Mouse (Mus musculus) midbrain, embryonic 10.5 days (tissue): ENCODE data around the gene Ddx60. TPM values are rescaled to one million over a fixed set of nuclear protein-coding genes. Genes with fewer than 3 reads are reported as not detected.
A peak's percentile ranks its signal among the peaks of the same experiment; 100 is the strongest.
"Not testable (repeated sequence)": the region's sequence is repeated elsewhere in the genome, so short reads cannot be mapped to it uniquely, and the experiment has no call there.

Experiments used
- DNase-seq: peaks from one replicate; pipeline ENCODE4 v3.0.0-alpha.2; 2017; ENCODE audit warnings: low spot score
- H3K27ac ChIP-seq: fragments of 300-500 bp; sonication (generic); replicated peaks from 2 replicates; pipeline ENCODE4 v1.5.1; 2016; ENCODE audit warnings: mild to moderate bottlenecking
- H3K27me3 ChIP-seq: fragments of 300-500 bp; sonication (generic); 2 replicates; pipeline ENCODE4 v1.6.1; 2016; ENCODE audit warnings: low read depth, mild to moderate bottlenecking; ENCODE audit not compliant: poor library complexity, severe bottlenecking
- H3K36me3 ChIP-seq: fragments of 300-500 bp; sonication (generic); 2 replicates; pipeline ENCODE4 v1.6.1; 2016; ENCODE audit warnings: mild to moderate bottlenecking, moderate library complexity
- H3K4me1 ChIP-seq: fragments of 300-500 bp; sonication (generic); 2 replicates; pipeline ENCODE4 v1.6.1; 2016
- H3K4me3 ChIP-seq: fragments of 300-500 bp; sonication (generic); 2 replicates; pipeline ENCODE4 v1.5.1; 2016; ENCODE audit warnings: mild to moderate bottlenecking, moderate library complexity
- H3K9me3 ChIP-seq: fragments of 300-500 bp; sonication (generic); replicated peaks from 2 replicates; pipeline ENCODE4 v1.6.1; 2016; ENCODE audit warnings: mild to moderate bottlenecking
- WGBS: fragments of 180-500 bp; shearing (Covaris S2); methylation state at CpG from one replicate; pipeline ENCODE4 v1.1.7; 2016; 5-methylcytosine and 5-hydroxymethylcytosine counted together
- polyA plus RNA-seq: library from polyadenylated mRNA; unstranded; fragments of >200 nt; fragmentation: Nextera tagmentation; extraction: Ambion mirVana; gene quantifications from 2 replicates; pipeline ENCODE4 v1.2.1, GENCODE M21; 2016

Ddx60 gene
- polyA plus RNA-seq, 1 experiment from 2014 or later, result 0.14 TPM

- Histone ChIP-seq H3K9me3 (no peaks in the 10 kb centered on the region), H3K36me3 (no peaks in the 10 kb centered on the region), H3K27me3 (no peaks in the 10 kb centered on the region), H3K27ac (no peak overlapping the region), H3K4me3 (no peak overlapping the region), H3K4me1 (no peaks in the 10 kb centered on the region)
- no peak for DNase-seq
- 89% methylated on average over 7 of the region's 7 CpGs for WGBS
Measured at GRCm38 (mm10) chr8:61920389-61920788, 7.5 kb upstream of the Ddx60 start.

GRCm38 (mm10) chr8:61921454-61922054 is 6.3 kb upstream of the Ddx60 start:
- no peak overlapping the region for H3K4me3 ChIP-seq
- no peak for DNase-seq
- no peaks in the 10 kb centered on the region for H3K4me1 ChIP-seq
- H3K27me3 ChIP-seq, result 0 out of 2 replicates have a peak, but pooled peaks cover 1% of the 10 kb centered on the region
- 88% methylated on average over 10 of the region's 10 CpGs for WGBS
- no peak overlapping the region for H3K27ac ChIP-seq
- no peaks in the 10 kb centered on the region for H3K9me3 ChIP-seq
- no peaks in the 10 kb centered on the region for H3K36me3 ChIP-seq

- Histone ChIP-seq H3K4me1 (peaks cover 9% of the 10 kb centered on the region), H3K36me3 (no peaks in the 10 kb centered on the region), H3K27me3 (peaks cover 25% of the 10 kb centered on the region), H3K4me3 (no peak overlapping the region), H3K27ac (no peak overlapping the region), H3K9me3 (no peaks in the 10 kb centered on the region)
- DNase-seq, result no peak
- WGBS, result 98% methylated on average over 1 of the region's 1 CpGs
Measured at GRCm38 (mm10) chr8:61924518-61924917, 3.4 kb upstream of the Ddx60 start.

- peaks cover 7% of the 10 kb centered on the region; the same call in 1 of the 2 replicates for H3K27me3 ChIP-seq
- H3K4me3 ChIP-seq, result no peak overlapping the region
- H3K36me3 ChIP-seq, result no peaks in the 10 kb centered on the region
- WGBS, result 50% methylated on average over 2 of the region's 2 CpGs
- no peaks in the 10 kb centered on the region for H3K9me3 ChIP-seq
- H3K4me1 ChIP-seq, result peaks cover 1% of the 10 kb centered on the region
- H3K27ac ChIP-seq, result no peak overlapping the region
- no peak for DNase-seq
Measured at GRCm38 (mm10) chr8:61933243-61933642, 5.4 kb downstream of the Ddx60 start.

GRCm38 (mm10) chr8:61937576-61937975 is 9.7 kb downstream of the Ddx60 start:
- H3K9me3 ChIP-seq, result no peaks in the 10 kb centered on the region
- H3K27me3 ChIP-seq, result no peaks in the 10 kb centered on the region
- H3K36me3 ChIP-seq, result no peaks in the 10 kb centered on the region
- DNase-seq, result no peak
- H3K4me3 ChIP-seq, result no peak overlapping the region
- H3K4me1 ChIP-seq, result no peaks in the 10 kb centered on the region
- 78% methylated on average over 2 of the region's 2 CpGs for WGBS
- no peak overlapping the region for H3K27ac ChIP-seq

- H3K9me3 ChIP-seq, H3K4me3 ChIP-seq, H3K4me1 ChIP-seq, H3K27me3 ChIP-seq, H3K27ac ChIP-seq, H3K36me3 ChIP-seq, DNase-seq: not testable (repeated sequence)
- WGBS, result 78% methylated on average over 4 of the region's 4 CpGs
Measured at GRCm38 (mm10) chr8:61964591-61965375, 36.9 kb downstream of the Ddx60 start.

- Histone ChIP-seq H3K4me3 (no peak overlapping the region), H3K36me3 (no peaks in the 10 kb centered on the region), H3K27ac (no peak overlapping the region), H3K4me1 (peaks cover 9% of the 10 kb centered on the region; the same call in 1 of the 2 replicates), H3K9me3 (no peaks in the 10 kb centered on the region), H3K27me3 (0 out of 2 replicates have a peak, but pooled peaks cover 5% of the 10 kb centered on the region)
- WGBS, result 24% methylated on average over 3 of the region's 3 CpGs
- peak; percentile 17 for DNase-seq
Measured at GRCm38 (mm10) chr8:61969581-61969980, 41.7 kb downstream of the Ddx60 start.

GRCm38 (mm10) chr8:61984941-61985340 is 57.1 kb downstream of the Ddx60 start:
- peaks cover 21% of the 10 kb centered on the region for H3K4me1 ChIP-seq
- no peaks in the 10 kb centered on the region for H3K27me3 ChIP-seq
- DNase-seq, result no peak
- H3K4me3 ChIP-seq, result no peak overlapping the region
- H3K27ac ChIP-seq, result no peak overlapping the region
- H3K36me3 ChIP-seq, result no peaks in the 10 kb centered on the region
- WGBS, result 96% methylated on average over 4 of the region's 4 CpGs
- no peaks in the 10 kb centered on the region for H3K9me3 ChIP-seq

GRCm38 (mm10) chr8:61985703-61986475 is 58.0 kb downstream of the Ddx60 start:
- no peaks in the 10 kb centered on the region for H3K9me3 ChIP-seq
- H3K4me1 ChIP-seq, result peaks cover 22% of the 10 kb centered on the region
- H3K4me3 ChIP-seq, result no peak overlapping the region
- WGBS, result 62% methylated on average over 6 of the region's 6 CpGs
- peak; percentile 23 for DNase-seq
- no peaks in the 10 kb centered on the region for H3K27me3 ChIP-seq
- no peaks in the 10 kb centered on the region for H3K36me3 ChIP-seq
- no peak overlapping the region for H3K27ac ChIP-seq

- peak; percentile 32 for DNase-seq
- no peaks in the 10 kb centered on the region for H3K9me3 ChIP-seq
- 24% methylated on average over 6 of the region's 6 CpGs for WGBS
- peak overlapping the region; percentile 55 for H3K27ac ChIP-seq
- no peaks in the 10 kb centered on the region for H3K27me3 ChIP-seq
- no peaks in the 10 kb centered on the region for H3K36me3 ChIP-seq
- 0 out of 2 replicates have a peak overlapping the region, but pooled peaks have one; percentile 24 for H3K4me3 ChIP-seq
- peaks cover 22% of the 10 kb centered on the region for H3K4me1 ChIP-seq
Measured at GRCm38 (mm10) chr8:61989464-61989863, 61.6 kb downstream of the Ddx60 start.

GRCm38 (mm10) chr8:61992796-61993195 is 64.9 kb downstream of the Ddx60 start:
- H3K36me3 ChIP-seq, result no peaks in the 10 kb centered on the region
- DNase-seq, result no peak
- WGBS, result 92% methylated on average over 1 of the region's 1 CpGs

GRCm38 (mm10) chr8:61997125-61997524 is 69.2 kb downstream of the Ddx60 start:
- H3K4me3 ChIP-seq, result no peak overlapping the region
- H3K4me1 ChIP-seq, result no peaks in the 10 kb centered on the region
- no peaks in the 10 kb centered on the region for H3K36me3 ChIP-seq
- no peak overlapping the region for H3K27ac ChIP-seq
- 84% methylated on average over 2 of the region's 2 CpGs for WGBS
- DNase-seq, result no peak
- no peaks in the 10 kb centered on the region for H3K9me3 ChIP-seq
- H3K27me3 ChIP-seq, result no peaks in the 10 kb centered on the region

More at GRCm38 (mm10) chr8:61992796-61993195, 64.9 kb downstream of the Ddx60 start:
- Histone ChIP-seq H3K4me1 (peaks cover 11% of the 10 kb centered on the region), H3K27me3 (no peaks in the 10 kb centered on the region), H3K4me3 (no peak overlapping the region), H3K9me3 (no peaks in the 10 kb centered on the region), H3K27ac (no peak overlapping the region)
